Mouse (Mus musculus): Measurements from ENCODE around the gene Sqor. TPM values are rescaled to one million over a fixed set of nuclear protein-coding genes. Genes with fewer than 3 reads are reported as not detected.
A peak's percentile ranks its signal among the peaks of the same experiment; 100 is the strongest.

The Sqor gene
- total RNA-seq, 4 experiments from 2014 or later: 77.7 to 98.6 (median 87.0) TPM

GRCm38 (mm10) chr2:122784701-122785100 is 19.7 kb downstream of the Sqor start:
- no peak for DNase-seq

- DNase-seq: no peak
Observed at GRCm38 (mm10) chr2:122786167-122786566, 21.1 kb downstream of the Sqor start.

- peak; percentile 13 for DNase-seq
Observed at GRCm38 (mm10) chr2:122789311-122789710, 24.3 kb downstream of the Sqor start.

- DNase-seq: no peak
Observed at GRCm38 (mm10) chr2:122789730-122790129, 24.7 kb downstream of the Sqor start.

- no peak for DNase-seq
Observed at GRCm38 (mm10) chr2:122804392-122804791, 39.4 kb downstream of the Sqor start.

GRCm38 (mm10) chr2:122806040-122806439 is 41.0 kb downstream of the Sqor start:
- DNase-seq: no peak

GRCm38 (mm10) chr2:122809027-122809426 is 44.0 kb downstream of the Sqor start:
- DNase-seq: no peak

- no peak for DNase-seq
Observed at GRCm38 (mm10) chr2:122816986-122817385, 51.9 kb downstream of the Sqor start.

- DNase-seq: no peak
Observed at GRCm38 (mm10) chr2:122821246-122821645, 56.2 kb downstream of the Sqor start.

- no peak for DNase-seq
Observed at GRCm38 (mm10) chr2:122825406-122826236, 60.6 kb downstream of the Sqor start.

DNA sequence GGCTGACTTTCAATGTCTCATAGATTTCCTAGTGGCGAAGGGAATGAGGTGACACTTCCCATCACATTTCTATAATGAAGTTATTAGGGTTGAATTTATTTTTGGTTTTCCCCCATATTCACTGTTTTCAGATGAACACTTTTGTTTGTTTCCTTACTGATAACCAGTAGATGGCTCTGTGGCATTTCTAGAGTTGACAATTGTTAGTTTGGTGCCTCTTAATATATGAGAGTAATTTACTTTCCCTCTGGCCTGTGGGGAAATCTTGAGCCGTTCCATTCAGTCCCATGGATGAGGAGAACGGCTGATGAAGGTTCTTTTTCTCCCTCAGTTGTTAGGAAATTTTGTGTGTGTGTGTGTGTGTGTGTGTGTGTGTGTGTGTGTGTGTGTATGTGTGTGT is 61.3 kb downstream of the Sqor start:
- no peak for DNase-seq

DNA sequence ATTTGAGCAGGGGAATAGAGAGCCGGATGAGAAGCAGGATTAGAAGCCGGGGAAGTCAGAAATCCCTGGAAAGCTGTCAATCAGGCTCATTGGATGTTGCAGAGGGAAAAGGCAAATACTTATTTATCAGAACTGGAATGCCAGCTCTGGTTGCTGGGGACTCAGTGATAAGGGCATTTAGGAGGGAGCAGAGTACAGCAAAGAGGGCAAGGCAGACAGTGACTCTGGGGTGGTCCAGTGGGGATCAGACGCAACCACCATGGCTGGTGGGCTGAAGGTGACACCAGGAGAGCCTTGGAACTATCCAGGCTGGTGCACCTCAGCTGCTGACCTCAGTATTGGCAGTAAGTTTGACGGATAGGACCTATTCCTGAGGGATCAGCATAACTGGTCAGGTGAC is 89.6 kb downstream of the Sqor start:
- no peak for DNase-seq

DNA sequence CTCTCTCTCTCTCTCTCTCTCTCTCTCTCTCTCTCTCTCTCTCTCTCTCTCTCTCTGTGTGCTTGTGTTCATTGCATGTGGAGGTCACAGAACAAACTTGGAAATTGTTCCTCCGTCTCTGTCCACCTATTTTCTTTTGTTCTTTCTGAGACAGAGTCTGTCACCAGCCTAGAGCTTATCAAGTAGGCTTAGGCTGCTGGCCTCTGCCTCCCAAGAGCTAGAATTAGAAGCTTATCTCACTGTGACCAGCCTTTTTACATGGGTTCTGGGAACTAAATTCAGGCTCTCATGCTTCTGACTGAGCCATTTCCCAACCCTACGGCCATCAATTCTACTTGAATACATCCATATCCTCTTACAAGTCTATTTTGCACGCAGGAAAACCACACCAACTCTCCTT is 90.3 kb downstream of the Sqor start:
- no peak for DNase-seq

Other genes starting within 250 kb of the Sqor start
- 10 to 100 TPM in 1 of 4 experiments, 1 to 10 TPM in 3; 5.3 to 10.8 (median 7.5) TPM for gene Gatm, start 153.9 kb upstream of the Sqor start, total RNA-seq (2022)
- 1 to 10 TPM; 1.2 to 5.6 (median 1.9) TPM for gene AA467197, start 128.3 kb upstream of the Sqor start, total RNA-seq (2022)
- 10 to 100 TPM; 30.6 to 35.3 (median 33.9) TPM for gene Slc30a4, start 62.6 kb upstream of the Sqor start, total RNA-seq (2022)
- 10 to 100 TPM; 30.2 to 38.8 (median 32.1) TPM for gene Bloc1s6, start 26.7 kb upstream of the Sqor start, total RNA-seq (2022)